Mouse (Mus musculus) stomach, embryonic 15.5 days (tissue): Measurements from ENCODE around the gene Slc12a5. TPM values are rescaled to one million over a fixed set of nuclear protein-coding genes. Genes with fewer than 3 reads are reported as not detected.

ENCODE experiments used
- ATAC-seq: fragments of 200-750 bp; cut with Nextera tagmentation; 2 replicates; pipeline ENCODE4 v1.8.0; 2017; ENCODE audit warnings: low read depth, moderate number of reproducible peaks, moderate TSS enrichment; ENCODE audit not compliant: insufficient read depth, low FRiP score
- H3K27ac ChIP-seq: fragments of 300-500 bp; sonication (generic); 2 replicates; pipeline ENCODE4 v1.5.1; 2015; ENCODE audit warnings: mild to moderate bottlenecking, inconsistent platforms
- H3K27me3 ChIP-seq: fragments of 300-500 bp; sonication (generic); replicated peaks from 2 replicates; pipeline ENCODE4 v1.6.1; 2015; ENCODE audit warnings: inconsistent platforms
- H3K36me3 ChIP-seq: fragments of 300-500 bp; sonication (generic); 2 replicates; pipeline ENCODE4 v1.6.1; 2015; ENCODE audit warnings: inconsistent platforms
- H3K4me1 ChIP-seq: fragments of 300-500 bp; sonication (generic); 2 replicates; pipeline ENCODE4 v1.6.1; 2015; ENCODE audit warnings: inconsistent platforms
- H3K4me2 ChIP-seq: fragments of 300-500 bp; sonication (generic); 2 replicates; pipeline ENCODE4 v1.6.1; 2015; ENCODE audit warnings: mild to moderate bottlenecking, inconsistent platforms
- H3K4me3 ChIP-seq: fragments of 300-500 bp; sonication (generic); replicated peaks from 2 replicates; pipeline ENCODE4 v1.5.1; 2015; ENCODE audit warnings: inconsistent platforms
- H3K9ac ChIP-seq: fragments of 300-500 bp; sonication (generic); 2 replicates; pipeline ENCODE4 v1.6.1; 2015; ENCODE audit warnings: inconsistent platforms
- H3K9me3 ChIP-seq: fragments of 300-500 bp; sonication (generic); 2 replicates; pipeline ENCODE4 v1.6.1; 2016; ENCODE audit warnings: inconsistent platforms
- WGBS: fragments of 180-500 bp; shearing (Covaris S2); methylation state at CpG from one replicate; pipeline ENCODE4 v1.1.7; 2015; 5-methylcytosine and 5-hydroxymethylcytosine counted together
- polyA plus RNA-seq: library from polyadenylated mRNA; unstranded; fragments of >200 nt; fragmentation: Nextera tagmentation; extraction: Ambion mirVana; gene quantifications from 2 replicates; pipeline ENCODE4 v1.2.1, GENCODE M21; 2015

Slc12a5 gene
- polyA plus RNA-seq, 1 experiment from 2014 or later: 1.4 TPM

GRCm38 (mm10) chr2:165043090-165043636 lies 82.6 kb downstream of the Slc12a5 start:
- H3K9me3 ChIP-seq: no peaks in the 10 kb centered on the region
- no peaks in the 10 kb centered on the region for H3K36me3 ChIP-seq
- no peak for ATAC-seq
- H3K9ac ChIP-seq: no peak overlapping the region
- 17% methylated on average over 17 of the region's 17 CpGs for WGBS
- no peak overlapping the region for H3K27ac ChIP-seq
- H3K4me2 ChIP-seq: no peak overlapping the region
- H3K27me3 ChIP-seq: no peaks in the 10 kb centered on the region
- H3K4me1 ChIP-seq: 0 out of 2 replicates have a peak, but pooled peaks cover 4% of the 10 kb centered on the region
- H3K4me3 ChIP-seq: no peak overlapping the region

GRCm38 (mm10) chr2:165043729-165044128 lies 83.1 kb downstream of the Slc12a5 start:
- 0 out of 2 replicates have a peak, but pooled peaks cover 4% of the 10 kb centered on the region for H3K4me1 ChIP-seq
- H3K9ac ChIP-seq: no peak overlapping the region
- WGBS: 61% methylated on average over 2 of the region's 2 CpGs
- no peaks in the 10 kb centered on the region for H3K9me3 ChIP-seq
- ATAC-seq: no peak
- no peak overlapping the region for H3K27ac ChIP-seq
- no peaks in the 10 kb centered on the region for H3K36me3 ChIP-seq
- H3K4me3 ChIP-seq: no peak overlapping the region
- no peaks in the 10 kb centered on the region for H3K27me3 ChIP-seq
- no peak overlapping the region for H3K4me2 ChIP-seq

GRCm38 (mm10) chr2:165049044-165049443 lies 88.4 kb downstream of the Slc12a5 start:
- no peaks in the 10 kb centered on the region for H3K36me3 ChIP-seq

More at GRCm38 (mm10) chr2:165049044-165049443, 88.4 kb downstream of the Slc12a5 start:
- Histone ChIP-seq H3K27ac (no peak overlapping the region), H3K9ac (no peak overlapping the region), H3K9me3 (no peaks in the 10 kb centered on the region), H3K4me1 (no peaks in the 10 kb centered on the region), H3K4me2 (no peak overlapping the region), H3K4me3 (no peak overlapping the region), H3K27me3 (no peaks in the 10 kb centered on the region)
- no peak for ATAC-seq
- 65% methylated on average over 5 of the region's 5 CpGs for WGBS

Other genes starting within 250 kb of the Slc12a5 start
- gene Spint5, start 245.5 kb upstream of the Slc12a5 start, polyA plus RNA-seq: not detected in 2 replicates
- 2.2 and 2.3 TPM in 2 replicates for gene Wfdc3, start 214.9 kb upstream of the Slc12a5 start, polyA plus RNA-seq
- gene Dnttip1, start 214.8 kb upstream of the Slc12a5 start, polyA plus RNA-seq: 60.9 and 64.7 TPM in 2 replicates
- gene Ube2c, start 190.9 kb upstream of the Slc12a5 start, polyA plus RNA-seq: 428 and 438 TPM in 2 replicates
- 8.1 and 16.8 TPM in 2 replicates for gene Tnnc2, start 180.8 kb upstream of the Slc12a5 start, polyA plus RNA-seq
- gene Snx21, start 175.0 kb upstream of the Slc12a5 start, polyA plus RNA-seq: 24.6 and 24.8 TPM in 2 replicates
- 21.9 and 22.9 TPM in 2 replicates for gene Acot8, start 155.9 kb upstream of the Slc12a5 start, polyA plus RNA-seq
- gene Zswim3, start 155.7 kb upstream of the Slc12a5 start, polyA plus RNA-seq: 7.9 and 8.5 TPM in 2 replicates
- 13.1 and 13.5 TPM in 2 replicates for gene Zswim1, start 138.1 kb upstream of the Slc12a5 start, polyA plus RNA-seq
- not detected in 2 replicates for gene Spata25, start 132.3 kb upstream of the Slc12a5 start, polyA plus RNA-seq
- 132 and 159 TPM in 2 replicates for gene Ctsa, start 127.9 kb upstream of the Slc12a5 start, polyA plus RNA-seq
- gene Neurl2, start 127.3 kb upstream of the Slc12a5 start, polyA plus RNA-seq: 6.2 and 6.9 TPM in 2 replicates
- gene Pltp, start 103.1 kb upstream of the Slc12a5 start, polyA plus RNA-seq: 43.9 and 48.5 TPM in 2 replicates
- 64.7 and 70.9 TPM in 2 replicates for gene Pcif1, start 81.5 kb upstream of the Slc12a5 start, polyA plus RNA-seq
- 10.6 and 12.1 TPM in 2 replicates for gene Zfp335, start 49.0 kb upstream of the Slc12a5 start, polyA plus RNA-seq
- 5.3 and 6.2 TPM in 2 replicates for gene Mmp9, start 20.0 kb upstream of the Slc12a5 start, polyA plus RNA-seq
- 58.6 and 60.6 TPM in 2 replicates for gene Ncoa5, start 74.1 kb downstream of the Slc12a5 start, polyA plus RNA-seq
- gene Cd40, start 94.8 kb downstream of the Slc12a5 start, polyA plus RNA-seq: 7.1 TPM in 2 replicates
- not detected in 2 replicates for gene 1700025C18Rik, start 129.9 kb downstream of the Slc12a5 start, polyA plus RNA-seq